Mouse (Mus musculus): ENCODE measurements around the gene Dcun1d4. TPM values are rescaled to one million over a fixed set of nuclear protein-coding genes. Genes with fewer than 3 reads are reported as not detected.

Gene Dcun1d4
- polyA plus RNA-seq (2014; fragmentation: Nextera tagmentation; extraction: Ambion mirVana), result 22.2 and 22.6 TPM in 2 replicates

DNA sequence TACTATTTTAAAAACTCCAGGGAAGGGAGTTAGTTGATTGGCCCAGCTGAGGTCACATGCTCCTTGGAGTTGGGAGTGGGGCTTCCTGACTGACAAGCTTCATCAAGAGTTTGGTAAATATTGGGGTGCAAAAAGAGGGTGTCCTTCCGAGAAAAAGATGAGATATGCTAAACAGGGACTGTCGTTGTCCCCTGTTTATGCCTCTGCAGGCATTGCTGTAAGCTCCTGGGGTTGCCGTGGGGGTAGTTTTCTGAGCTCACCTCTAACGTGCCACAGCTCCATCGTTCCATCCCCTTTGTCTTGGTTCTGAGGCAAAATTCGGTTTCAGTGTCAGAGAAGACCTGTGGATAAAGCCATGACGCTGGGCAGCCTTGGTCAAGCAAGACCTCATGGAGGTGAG is at the start of gene Dcun1d4:
Gene Dcun1d4 (plus strand): TSS at position 301 of the 400 bp plus-strand sequence.
- H3K4me3 ChIP-seq (ENCODE audit: low read depth, low read length), result no peak within 1 kb of the TSS
- no peaks in the 10 kb centered on the region for H3K36me3 ChIP-seq (ENCODE audit: control insufficient read depth, insufficient read depth, low read length)
- no peak within 1 kb of the TSS for H3K9ac ChIP-seq (ENCODE audit: low read depth, low read length)
- WGBS (ENCODE audit: insufficient replicate concordance), result 72% methylated on average over 7 of the region's 7 CpGs
- H3K9me3 ChIP-seq (replicated peaks; ENCODE audit: control insufficient read depth, low read length), result no peaks in the 10 kb centered on the region
- H3K27ac ChIP-seq (ENCODE audit: low read depth, low read length), result no peak within 1 kb of the TSS
- H3K27me3 ChIP-seq (ENCODE audit: control insufficient read depth, insufficient read depth, low read length), result no peaks in the 10 kb centered on the region
- no peak within 1 kb of the TSS for H3K4me2 ChIP-seq
- H3K4me1 ChIP-seq (ENCODE audit: control insufficient read depth, insufficient read depth, low read length), result no peaks in the 10 kb centered on the region
- no peak for ATAC-seq (replicated peaks; ENCODE audit: insufficient number of reproducible peaks, low FRiP score, low TSS enrichment)

DNA sequence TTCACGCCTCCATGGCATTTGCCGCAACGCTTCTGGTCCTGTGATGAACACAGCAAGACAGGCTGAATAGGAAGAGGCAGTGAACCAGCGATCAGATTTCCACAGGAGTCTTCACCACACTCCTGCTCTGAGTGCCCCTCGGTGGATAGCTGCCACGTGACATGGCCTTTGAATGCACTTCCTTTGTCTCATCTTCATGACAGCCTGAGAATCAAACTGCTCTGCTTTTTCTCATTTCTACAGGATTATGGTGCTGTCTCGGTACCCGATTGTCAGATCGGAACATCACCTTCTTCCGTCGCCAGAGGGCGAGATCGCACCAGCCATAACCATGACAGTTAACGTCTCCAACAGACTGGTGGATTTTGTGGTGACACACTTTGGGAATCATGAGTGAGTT is 49.2 kb upstream of the Dcun1d4 start:
- Histone ChIP-seq H3K36me3 (ENCODE audit: control insufficient read depth, insufficient read depth, low read length) (no peaks in the 10 kb centered on the region), H3K4me3 (ENCODE audit: low read depth, low read length) (no peak overlapping the region), H3K4me2 (no peak overlapping the region), H3K27me3 (ENCODE audit: control insufficient read depth, insufficient read depth, low read length) (no peaks in the 10 kb centered on the region), H3K4me1 (ENCODE audit: control insufficient read depth, insufficient read depth, low read length) (no peaks in the 10 kb centered on the region), H3K9me3 (replicated peaks; ENCODE audit: control insufficient read depth, low read length) (no peaks in the 10 kb centered on the region), H3K27ac (ENCODE audit: low read depth, low read length) (no peak overlapping the region), H3K9ac (ENCODE audit: low read depth, low read length) (no peak overlapping the region)
- WGBS (ENCODE audit: insufficient replicate concordance), result 19% methylated on average over 14 of the region's 14 CpGs
- no peak for ATAC-seq (replicated peaks; ENCODE audit: insufficient number of reproducible peaks, low FRiP score, low TSS enrichment)

DNA sequence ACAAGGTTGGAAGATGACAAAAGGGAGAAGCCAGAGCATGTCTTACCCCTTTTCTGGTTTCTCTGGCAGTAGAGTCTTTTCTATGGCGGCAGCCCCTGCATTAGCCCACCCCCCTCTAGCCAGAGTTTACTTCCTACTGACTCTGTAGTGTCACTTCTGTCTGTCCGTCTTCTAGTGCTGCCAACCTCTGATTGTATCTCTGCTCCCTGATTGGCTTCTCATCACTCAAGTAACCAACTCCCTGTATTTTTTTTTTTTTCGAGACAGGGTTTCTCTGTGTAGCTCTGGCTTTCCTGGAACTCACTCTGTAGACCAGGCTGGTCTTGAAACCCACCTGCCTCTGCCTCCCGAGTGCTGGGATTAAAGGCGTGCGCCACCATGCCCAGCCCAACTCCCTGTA is 48.0 kb upstream of the Dcun1d4 start:
- no peaks in the 10 kb centered on the region for H3K27me3 ChIP-seq (ENCODE audit: control insufficient read depth, insufficient read depth, low read length)
- ATAC-seq (replicated peaks; ENCODE audit: insufficient number of reproducible peaks, low FRiP score, low TSS enrichment), result no peak

DNA sequence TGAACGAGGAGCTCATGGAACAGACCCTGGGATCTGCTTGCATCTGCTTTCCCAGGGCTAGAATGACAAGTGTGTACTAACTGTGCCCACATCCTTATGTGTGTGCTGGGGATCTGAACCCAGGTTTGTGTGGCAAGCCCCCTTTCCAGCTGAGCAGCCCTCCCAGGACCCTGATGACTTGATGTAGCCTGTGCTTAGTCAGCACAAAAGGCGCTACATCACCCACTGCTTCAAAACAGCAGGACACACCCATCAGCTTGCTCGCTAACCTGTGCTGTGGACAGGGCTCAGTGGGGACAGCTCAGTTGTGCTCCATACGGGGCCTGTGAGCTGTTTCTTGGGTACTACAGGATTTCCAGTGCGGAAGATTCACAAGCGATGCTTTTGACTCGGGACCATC is 46.0 kb upstream of the Dcun1d4 start:
- H3K9me3 ChIP-seq (replicated peaks; ENCODE audit: control insufficient read depth, low read length), result no peaks in the 10 kb centered on the region
- H3K4me1 ChIP-seq (ENCODE audit: control insufficient read depth, insufficient read depth, low read length), result no peaks in the 10 kb centered on the region
- no peak overlapping the region for H3K4me2 ChIP-seq
- ATAC-seq (replicated peaks; ENCODE audit: insufficient number of reproducible peaks, low FRiP score, low TSS enrichment), result no peak
- H3K9ac ChIP-seq (ENCODE audit: low read depth, low read length), result no peak overlapping the region
- no peaks in the 10 kb centered on the region for H3K27me3 ChIP-seq (ENCODE audit: control insufficient read depth, insufficient read depth, low read length)
- H3K36me3 ChIP-seq (ENCODE audit: control insufficient read depth, insufficient read depth, low read length), result no peaks in the 10 kb centered on the region
- H3K4me3 ChIP-seq (ENCODE audit: low read depth, low read length), result no peak overlapping the region
- H3K27ac ChIP-seq (ENCODE audit: low read depth, low read length), result no peak overlapping the region
- WGBS (ENCODE audit: insufficient replicate concordance), result 69% methylated on average over 7 of the region's 7 CpGs

More for the DNA sequence above, 48.0 kb upstream of the Dcun1d4 start:
- no peak overlapping the region for H3K4me3 ChIP-seq (ENCODE audit: low read depth, low read length)
- no peak overlapping the region for H3K27ac ChIP-seq (ENCODE audit: low read depth, low read length)
- no peak overlapping the region for H3K4me2 ChIP-seq
- H3K9me3 ChIP-seq (replicated peaks; ENCODE audit: control insufficient read depth, low read length), result no peaks in the 10 kb centered on the region
- no peaks in the 10 kb centered on the region for H3K4me1 ChIP-seq (ENCODE audit: control insufficient read depth, insufficient read depth, low read length)
- no peaks in the 10 kb centered on the region for H3K36me3 ChIP-seq (ENCODE audit: control insufficient read depth, insufficient read depth, low read length)
- H3K9ac ChIP-seq (ENCODE audit: low read depth, low read length), result no peak overlapping the region
- 70% methylated on average over 6 of the region's 6 CpGs for WGBS (ENCODE audit: insufficient replicate concordance)

DNA sequence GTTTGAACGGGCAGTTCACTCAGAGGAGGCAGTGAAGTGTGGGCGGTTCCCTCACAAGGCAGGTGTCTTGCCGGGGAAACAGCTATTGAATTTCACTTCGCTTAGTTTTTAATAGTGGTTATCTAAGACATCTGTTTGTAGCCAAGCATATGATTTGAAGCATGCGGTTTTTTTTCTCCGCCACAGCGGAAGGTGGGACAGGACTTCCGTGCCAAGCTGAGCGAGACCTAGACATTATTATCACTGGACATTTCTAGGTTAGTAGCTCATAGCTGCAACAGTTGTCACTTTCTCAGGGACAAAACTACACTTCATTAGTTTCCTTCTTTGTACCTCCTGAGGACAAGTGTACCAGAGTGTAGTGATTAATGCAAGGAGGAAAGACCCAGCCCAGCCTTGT is 38.6 kb upstream of the Dcun1d4 start:
- H3K27me3 ChIP-seq (ENCODE audit: control insufficient read depth, insufficient read depth, low read length), result no peaks in the 10 kb centered on the region
- H3K4me1 ChIP-seq (ENCODE audit: control insufficient read depth, insufficient read depth, low read length), result no peaks in the 10 kb centered on the region
- WGBS (ENCODE audit: insufficient replicate concordance), result 74% methylated on average over 9 of the region's 9 CpGs
- H3K9me3 ChIP-seq (replicated peaks; ENCODE audit: control insufficient read depth, low read length), result no peaks in the 10 kb centered on the region
- no peak overlapping the region for H3K27ac ChIP-seq (ENCODE audit: low read depth, low read length)
- H3K36me3 ChIP-seq (ENCODE audit: control insufficient read depth, insufficient read depth, low read length), result no peaks in the 10 kb centered on the region
- ATAC-seq (replicated peaks; ENCODE audit: insufficient number of reproducible peaks, low FRiP score, low TSS enrichment), result no peak
- no peak overlapping the region for H3K4me2 ChIP-seq
- no peak overlapping the region for H3K9ac ChIP-seq (ENCODE audit: low read depth, low read length)
- no peak overlapping the region for H3K4me3 ChIP-seq (ENCODE audit: low read depth, low read length)

DNA sequence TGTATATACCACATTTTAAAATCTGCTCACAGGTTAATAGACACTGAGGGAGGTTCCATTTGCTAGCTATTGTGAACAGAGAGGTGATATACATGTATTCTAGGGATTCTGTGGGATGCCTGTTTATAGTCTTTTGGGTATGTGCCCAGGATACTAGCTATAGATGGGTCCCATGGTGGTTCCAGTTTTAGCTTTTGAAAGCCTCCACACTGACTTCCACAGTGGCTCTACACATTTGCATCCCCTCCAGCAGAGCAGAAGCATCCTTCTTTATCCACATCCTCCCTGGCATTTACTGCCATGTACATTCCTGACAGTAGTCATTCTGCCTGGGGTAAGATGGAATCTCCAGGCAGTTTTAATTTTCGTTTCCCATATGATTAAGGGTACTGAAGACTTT is 30.5 kb upstream of the Dcun1d4 start:
- no peak for ATAC-seq (replicated peaks; ENCODE audit: insufficient number of reproducible peaks, low FRiP score, low TSS enrichment)

DNA sequence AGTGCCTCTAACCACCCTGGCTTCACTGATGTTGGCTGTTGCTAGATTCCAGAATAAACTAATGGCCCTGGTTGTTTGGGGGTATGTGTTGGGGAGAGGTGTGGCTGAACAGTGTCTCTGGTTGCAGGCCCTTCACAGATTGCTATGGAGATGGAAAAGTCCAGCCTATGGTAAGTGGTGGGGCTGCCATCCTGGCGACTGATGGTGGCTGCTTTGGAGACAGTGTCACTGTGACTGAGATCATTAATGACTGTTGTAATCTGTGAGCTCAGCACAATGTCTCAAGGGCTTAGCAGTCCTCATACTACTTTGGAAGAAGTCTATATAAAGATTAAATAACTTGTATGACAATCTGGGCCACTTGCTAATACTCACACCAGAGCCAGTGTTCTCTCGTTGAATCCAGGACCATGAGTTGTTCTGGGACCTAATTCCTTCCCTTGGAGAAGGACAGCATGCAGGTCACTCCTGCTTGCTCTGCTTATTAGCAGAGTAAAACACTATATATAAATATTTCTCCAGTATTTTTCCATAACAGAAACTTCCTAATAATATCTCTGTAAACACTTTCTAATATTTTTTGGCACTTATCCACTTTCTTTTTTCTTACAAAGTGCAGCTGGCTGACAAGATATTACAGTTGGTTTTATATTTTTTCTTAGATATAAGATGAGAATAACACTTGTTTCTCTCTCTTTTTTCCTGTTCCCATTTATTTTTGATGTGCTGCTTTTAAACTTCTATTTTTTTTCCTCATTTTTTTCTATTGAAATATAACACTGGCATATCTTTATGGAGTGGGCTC is 26.1 kb upstream of the Dcun1d4 start:
- Histone ChIP-seq H3K4me3 (ENCODE audit: low read depth, low read length) (no peak overlapping the region), H3K9me3 (replicated peaks; ENCODE audit: control insufficient read depth, low read length) (no peaks in the 10 kb centered on the region), H3K9ac (ENCODE audit: low read depth, low read length) (no peak overlapping the region), H3K27me3 (ENCODE audit: control insufficient read depth, insufficient read depth, low read length) (no peaks in the 10 kb centered on the region), H3K36me3 (ENCODE audit: control insufficient read depth, insufficient read depth, low read length) (no peaks in the 10 kb centered on the region), H3K4me1 (ENCODE audit: control insufficient read depth, insufficient read depth, low read length) (no peaks in the 10 kb centered on the region), H3K4me2 (no peak overlapping the region), H3K27ac (ENCODE audit: low read depth, low read length) (no peak overlapping the region)
- no peak for ATAC-seq (replicated peaks; ENCODE audit: insufficient number of reproducible peaks, low FRiP score, low TSS enrichment)
- 75% methylated on average over 2 of the region's 2 CpGs for WGBS (ENCODE audit: insufficient replicate concordance)

More for the DNA sequence above, 30.5 kb upstream of the Dcun1d4 start:
- no peaks in the 10 kb centered on the region for H3K27me3 ChIP-seq (ENCODE audit: control insufficient read depth, insufficient read depth, low read length)
- no peak overlapping the region for H3K4me3 ChIP-seq (ENCODE audit: low read depth, low read length)
- no peaks in the 10 kb centered on the region for H3K4me1 ChIP-seq (ENCODE audit: control insufficient read depth, insufficient read depth, low read length)
- no peaks in the 10 kb centered on the region for H3K36me3 ChIP-seq (ENCODE audit: control insufficient read depth, insufficient read depth, low read length)
- H3K27ac ChIP-seq (ENCODE audit: low read depth, low read length), result no peak overlapping the region
- no peak overlapping the region for H3K9ac ChIP-seq (ENCODE audit: low read depth, low read length)
- WGBS (ENCODE audit: insufficient replicate concordance), result 71% methylated on average over 1 of the region's 1 CpGs
- no peak overlapping the region for H3K4me2 ChIP-seq
- H3K9me3 ChIP-seq (replicated peaks; ENCODE audit: control insufficient read depth, low read length), result no peaks in the 10 kb centered on the region

DNA sequence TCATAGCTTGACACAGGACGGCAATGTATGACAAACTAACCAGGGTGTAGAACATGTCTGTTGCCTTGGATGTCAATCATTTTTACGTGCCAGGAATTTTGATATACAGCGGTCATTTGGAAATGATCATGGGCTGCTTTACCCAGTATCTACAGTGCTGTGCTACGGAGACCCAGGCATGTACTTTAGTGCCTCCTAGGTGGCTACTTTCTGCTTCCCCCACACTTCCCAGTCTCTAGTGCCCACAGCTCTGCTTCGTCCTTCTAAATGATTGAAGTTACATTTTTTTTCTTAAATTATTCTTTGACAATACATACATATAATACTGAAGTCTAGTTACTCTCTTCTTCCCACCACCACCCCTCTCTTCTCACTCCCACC is 25.5 kb upstream of the Dcun1d4 start:
- ATAC-seq (replicated peaks; ENCODE audit: insufficient number of reproducible peaks, low FRiP score, low TSS enrichment), result no peak
- Histone ChIP-seq H3K4me1 (ENCODE audit: control insufficient read depth, insufficient read depth, low read length) (no peaks in the 10 kb centered on the region), H3K27ac (ENCODE audit: low read depth, low read length) (no peak overlapping the region), H3K4me3 (ENCODE audit: low read depth, low read length) (no peak overlapping the region), H3K27me3 (ENCODE audit: control insufficient read depth, insufficient read depth, low read length) (no peaks in the 10 kb centered on the region), H3K9me3 (replicated peaks; ENCODE audit: control insufficient read depth, low read length) (no peaks in the 10 kb centered on the region), H3K36me3 (ENCODE audit: control insufficient read depth, insufficient read depth, low read length) (no peaks in the 10 kb centered on the region), H3K4me2 (no peak overlapping the region), H3K9ac (ENCODE audit: low read depth, low read length) (no peak overlapping the region)
- 79% methylated on average over 5 of the region's 5 CpGs for WGBS (ENCODE audit: insufficient replicate concordance)
